Mouse (Mus musculus): Measurements from ENCODE around the gene Drap1. TPM values are rescaled to one million over a fixed set of nuclear protein-coding genes. Genes with fewer than 3 reads are reported as not detected.
"Not testable (repeated sequence)": the region's sequence is repeated elsewhere in the genome, so short reads cannot be mapped to it uniquely, and the experiment has no call there.

The Drap1 gene
- polyA plus RNA-seq, 1 experiment from 2014 or later: 198 TPM

DNA sequence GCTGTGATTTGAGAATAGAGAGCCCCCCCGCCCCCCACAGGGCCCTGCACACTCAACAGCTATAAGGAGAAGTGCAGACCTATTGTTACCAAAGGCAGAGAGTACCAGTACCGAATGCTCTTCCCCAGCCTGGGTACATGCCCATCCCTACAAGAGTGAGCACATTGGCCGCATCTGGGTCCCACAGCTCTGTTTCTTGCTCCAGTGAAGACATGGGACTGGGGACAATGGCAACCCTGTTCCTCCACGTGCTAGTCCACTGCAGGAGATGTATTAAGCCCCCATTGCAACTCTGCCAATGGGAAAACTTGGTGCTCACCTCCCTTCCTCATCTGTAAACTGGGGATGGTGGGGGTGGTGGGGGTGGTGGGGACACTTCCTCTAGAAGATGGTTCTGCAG, 10.9 kb downstream of the Drap1 start:
- H3K4me3 ChIP-seq (replicated peaks): no peak overlapping the region
- H3K4me1 ChIP-seq (replicated peaks): no peaks in the 10 kb centered on the region
- no peak overlapping the region for H3K27ac ChIP-seq
- H3K9ac ChIP-seq: no peak overlapping the region
- no peaks in the 10 kb centered on the region for H3K36me3 ChIP-seq
- H3K4me2 ChIP-seq (replicated peaks): no peak overlapping the region
- WGBS: 63% methylated on average over 4 of the region's 4 CpGs
- ATAC-seq: no peak
- no peaks in the 10 kb centered on the region for H3K27me3 ChIP-seq (replicated peaks)
- no peaks in the 10 kb centered on the region for H3K9me3 ChIP-seq

DNA sequence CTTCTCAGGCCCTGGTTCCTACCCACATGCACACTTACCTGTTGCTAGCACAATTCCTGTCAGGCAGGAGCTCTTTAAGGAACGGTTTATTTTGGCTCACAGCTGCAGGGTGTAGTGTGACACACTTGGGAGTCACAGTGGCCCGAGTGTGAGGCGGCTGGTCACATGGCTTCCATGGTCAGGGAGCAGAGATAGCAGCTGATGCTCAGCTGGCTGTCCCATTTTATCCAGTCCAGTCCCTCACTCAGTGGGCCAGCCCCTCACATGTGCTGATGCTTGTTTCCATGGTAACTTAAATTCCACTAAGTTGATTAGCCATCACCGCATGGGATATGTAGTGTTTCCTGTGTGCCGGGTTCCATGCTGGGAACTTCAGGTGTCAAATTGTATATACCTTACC, 12.8 kb downstream of the Drap1 start:
- no peaks in the 10 kb centered on the region for H3K9me3 ChIP-seq
- no peak overlapping the region for H3K4me2 ChIP-seq (replicated peaks)
- ATAC-seq: no peak
- no peaks in the 10 kb centered on the region for H3K36me3 ChIP-seq
- H3K27me3 ChIP-seq (replicated peaks): no peaks in the 10 kb centered on the region
- WGBS: 67% methylated on average over 5 of the region's 5 CpGs
- H3K4me1 ChIP-seq (replicated peaks): 0 out of 2 replicates have a peak, but pooled peaks cover 3% of the 10 kb centered on the region
- no peak overlapping the region for H3K4me3 ChIP-seq (replicated peaks)
- H3K27ac ChIP-seq: no peak overlapping the region
- no peak overlapping the region for H3K9ac ChIP-seq

DNA sequence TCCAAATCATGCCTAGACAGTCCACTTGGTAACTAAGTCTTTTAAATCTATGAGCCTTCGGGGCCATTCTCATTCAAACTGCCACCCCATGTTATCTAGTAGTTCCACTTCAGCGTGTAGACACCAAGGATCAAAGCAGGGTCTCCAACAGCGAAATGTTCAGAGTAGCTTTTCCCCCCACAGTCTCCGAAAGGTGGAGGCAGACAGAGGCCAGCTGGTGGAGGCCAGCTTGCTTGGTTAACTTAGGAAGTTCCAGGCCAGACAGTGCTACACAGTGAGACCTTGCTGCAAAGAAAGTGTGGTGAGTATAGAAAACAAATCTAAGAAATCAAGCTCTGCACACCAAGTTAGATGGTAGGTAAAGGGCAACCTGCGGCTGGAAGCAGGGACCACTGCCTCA, 14.1 kb downstream of the Drap1 start:
- WGBS: 79% methylated on average over 5 of the region's 5 CpGs

DNA sequence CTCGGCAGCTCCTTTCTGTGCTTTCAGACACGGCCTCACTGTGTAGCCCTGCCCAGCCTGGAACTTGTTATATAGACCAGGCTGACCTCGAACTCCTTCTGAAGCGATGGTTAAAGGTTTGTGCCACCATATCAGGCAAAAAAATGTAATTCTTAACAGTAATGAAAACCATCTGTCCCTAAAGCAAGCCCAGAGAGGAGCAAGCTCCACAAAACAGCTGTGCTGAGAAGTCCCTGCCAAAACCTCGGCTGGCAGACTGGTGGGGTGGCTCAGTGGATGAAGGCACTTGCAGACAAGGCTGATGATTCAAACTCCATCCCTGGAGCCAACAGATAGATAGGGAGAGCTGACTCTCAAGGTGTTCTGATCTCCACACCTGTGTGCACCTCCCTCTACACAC, 15.7 kb downstream of the Drap1 start:
- 0 out of 2 replicates have a peak, but pooled peaks cover 7% of the 10 kb centered on the region for H3K4me1 ChIP-seq (replicated peaks)
- H3K4me2 ChIP-seq (replicated peaks): no peak overlapping the region
- H3K27me3 ChIP-seq (replicated peaks): no peaks in the 10 kb centered on the region
- H3K4me3 ChIP-seq (replicated peaks): no peak overlapping the region
- H3K27ac ChIP-seq: no peak overlapping the region
- no peaks in the 10 kb centered on the region for H3K36me3 ChIP-seq
- no peak overlapping the region for H3K9ac ChIP-seq
- 76% methylated on average over 5 of the region's 5 CpGs for WGBS
- ATAC-seq: no peak
- no peaks in the 10 kb centered on the region for H3K9me3 ChIP-seq

More for the DNA sequence above, 14.1 kb downstream of the Drap1 start:
- Histone ChIP-seq H3K4me3 (replicated peaks) (no peak overlapping the region), H3K4me1 (replicated peaks) (0 out of 2 replicates have a peak, but pooled peaks cover 7% of the 10 kb centered on the region), H3K9me3 (no peaks in the 10 kb centered on the region), H3K4me2 (replicated peaks) (no peak overlapping the region), H3K27ac (no peak overlapping the region), H3K36me3 (no peaks in the 10 kb centered on the region), H3K27me3 (replicated peaks) (no peaks in the 10 kb centered on the region), H3K9ac (no peak overlapping the region)
- ATAC-seq: no peak

DNA sequence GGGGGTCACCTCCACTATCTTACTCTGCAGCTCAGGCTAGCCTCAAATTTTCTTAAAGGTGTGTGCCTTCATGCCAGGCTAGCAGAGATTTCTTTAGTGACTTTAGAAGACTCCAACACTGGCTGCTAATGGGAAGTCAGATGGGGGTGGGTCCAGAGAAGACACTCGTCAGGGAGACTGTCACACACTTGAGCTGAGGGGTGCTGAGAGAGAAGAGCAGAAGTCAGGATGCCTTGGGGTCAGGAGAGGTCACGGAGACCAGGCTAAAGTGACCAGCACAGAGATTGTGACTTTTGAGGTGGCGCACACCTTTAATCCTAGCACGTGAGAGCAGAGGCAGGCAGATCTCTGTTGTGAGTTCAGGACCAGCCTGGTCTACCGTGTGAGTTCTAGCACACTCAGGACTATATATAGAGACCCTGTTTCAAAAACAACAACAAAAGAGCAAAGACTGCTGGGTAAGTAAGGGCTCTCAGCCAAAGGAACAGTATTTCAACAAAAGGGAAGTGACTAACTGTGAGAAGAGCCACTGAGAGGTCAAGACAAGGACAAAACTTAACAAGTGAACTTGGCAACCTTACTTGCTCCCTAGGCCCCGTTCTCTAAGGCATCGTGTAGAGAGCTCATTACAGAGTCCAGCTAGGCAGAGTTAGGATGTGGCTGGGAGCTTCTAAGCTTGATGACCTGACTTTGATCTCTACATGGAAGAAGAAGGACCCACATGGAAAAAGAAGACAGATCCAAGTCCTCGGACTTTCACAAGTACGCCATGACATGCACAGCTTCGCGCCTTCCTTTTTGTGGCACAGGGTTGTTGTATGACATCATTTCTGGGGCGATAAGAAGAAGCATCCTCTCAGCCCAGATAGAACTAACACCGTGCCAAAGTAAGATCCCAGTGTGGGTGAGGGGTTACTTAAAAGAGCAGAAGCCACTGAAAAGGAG, 16.4 kb downstream of the Drap1 start:
- Histone ChIP-seq H3K36me3 (no peaks in the 10 kb centered on the region), H3K27ac (no peak overlapping the region), H3K4me1 (replicated peaks) (0 out of 2 replicates have a peak, but pooled peaks cover 7% of the 10 kb centered on the region), H3K4me2 (replicated peaks) (peak overlapping the region; percentile 58; the same call in 1 of the 2 replicates), H3K4me3 (replicated peaks) (no peak overlapping the region), H3K9ac (no peak overlapping the region), H3K9me3 (no peaks in the 10 kb centered on the region), H3K27me3 (replicated peaks) (no peaks in the 10 kb centered on the region)
- WGBS: 86% methylated on average over 13 of the region's 13 CpGs
- no peak for ATAC-seq

DNA sequence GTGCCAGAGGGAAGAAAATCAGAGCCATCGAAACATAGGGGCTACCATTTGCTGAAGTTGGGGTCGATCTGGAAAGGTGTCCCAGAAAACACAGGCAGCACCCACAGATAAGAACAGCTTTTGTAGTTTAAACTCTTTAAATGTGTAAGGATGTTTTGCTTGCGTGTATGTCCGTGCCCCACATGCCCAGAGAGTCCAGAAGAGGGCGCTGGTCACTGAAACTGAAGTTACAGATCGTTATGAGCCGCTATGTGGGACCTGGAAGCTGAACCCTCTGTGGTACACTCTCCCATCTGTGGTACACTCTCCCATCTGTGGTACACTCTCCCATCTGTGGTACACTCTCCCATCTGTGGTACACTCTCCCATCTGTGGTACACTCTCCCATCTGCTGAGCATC, 17.6 kb downstream of the Drap1 start:
- peak overlapping the region; percentile 52 for H3K4me3 ChIP-seq (replicated peaks)
- 11% methylated on average over 7 of the region's 7 CpGs for WGBS
- ATAC-seq: peak; percentile 66

DNA sequence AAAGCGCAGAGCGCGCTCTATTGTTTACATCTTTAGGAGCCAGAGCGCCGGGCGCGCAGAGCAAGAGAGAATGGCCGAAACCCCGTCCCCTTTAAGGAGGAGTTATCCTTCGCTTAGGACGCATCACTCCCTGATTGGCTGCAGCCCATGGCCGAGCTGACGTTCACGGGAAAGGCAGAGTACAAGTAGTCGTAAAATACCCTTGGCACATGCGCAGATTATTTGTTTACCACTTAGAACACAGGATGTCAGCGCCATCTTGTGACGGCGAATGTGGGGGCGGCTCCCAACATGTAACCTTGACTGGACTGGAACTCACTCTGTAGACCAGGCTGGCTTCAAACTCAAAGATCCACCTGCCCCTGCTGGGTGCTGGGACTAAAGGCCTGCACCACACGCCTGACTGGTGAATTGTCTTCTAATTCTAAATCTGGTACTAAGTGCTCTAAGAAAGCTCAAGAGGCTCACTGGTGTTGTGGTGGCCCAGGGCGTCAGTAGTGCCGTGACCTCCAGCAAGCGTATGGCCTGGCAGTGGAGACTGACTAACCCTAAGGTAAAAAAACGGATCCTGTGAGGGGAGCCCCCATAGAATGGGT, 18.1 kb downstream of the Drap1 start:
- ATAC-seq: peak; percentile 82
- not testable (repeated sequence) for H3K4me1 ChIP-seq (replicated peaks); H3K36me3 ChIP-seq; H3K9me3 ChIP-seq; H3K27me3 ChIP-seq (replicated peaks)
- Histone ChIP-seq H3K27ac (peak overlapping the region; percentile 91), H3K4me2 (replicated peaks) (peak overlapping the region; percentile 58), H3K4me3 (replicated peaks) (peak overlapping the region; percentile 52), H3K9ac (peak overlapping the region; percentile 65)
- 19% methylated on average over 24 of the region's 25 CpGs for WGBS

More for the DNA sequence above, 17.6 kb downstream of the Drap1 start:
- Histone ChIP-seq H3K4me2 (replicated peaks) (peak overlapping the region; percentile 58), H3K4me1 (replicated peaks) (0 out of 2 replicates have a peak, but pooled peaks cover 7% of the 10 kb centered on the region), H3K27me3 (replicated peaks) (no peaks in the 10 kb centered on the region), H3K9me3 (no peaks in the 10 kb centered on the region), H3K9ac (peak overlapping the region; percentile 65), H3K27ac (peak overlapping the region; percentile 91), H3K36me3 (no peaks in the 10 kb centered on the region)

DNA sequence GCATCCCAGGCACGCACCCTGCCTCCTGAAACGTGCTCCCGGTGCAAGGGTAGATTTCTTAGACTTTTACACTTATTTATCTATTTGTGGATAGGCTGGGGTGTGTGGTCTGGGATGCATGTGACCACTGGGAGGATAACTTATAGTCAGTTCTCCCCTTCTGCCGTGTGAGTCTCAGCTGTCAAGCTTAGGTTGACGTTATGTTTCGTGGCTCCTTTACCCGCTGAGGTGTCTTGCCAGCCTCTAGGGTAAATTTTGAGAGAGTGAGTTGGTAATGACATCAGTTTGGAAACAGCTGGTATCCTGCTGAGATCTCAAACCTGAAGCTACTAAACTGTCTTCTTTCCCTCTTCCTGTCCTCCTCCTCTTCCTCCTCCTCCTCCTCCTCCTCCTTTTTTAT, 18.9 kb downstream of the Drap1 start:
- ATAC-seq: no peak
- Histone ChIP-seq H3K4me3 (replicated peaks) (peak overlapping the region; percentile 31), H3K4me2 (replicated peaks) (peak overlapping the region; percentile 54), H3K27me3 (replicated peaks) (no peaks in the 10 kb centered on the region), H3K4me1 (replicated peaks) (0 out of 2 replicates have a peak, but pooled peaks cover 7% of the 10 kb centered on the region), H3K36me3 (no peaks in the 10 kb centered on the region), H3K9me3 (no peaks in the 10 kb centered on the region), H3K27ac (0 out of 2 replicates have a peak overlapping the region, but pooled peaks have one; percentile 8), H3K9ac (peak overlapping the region; percentile 43)
- 19% methylated on average over 7 of the region's 7 CpGs for WGBS

DNA sequence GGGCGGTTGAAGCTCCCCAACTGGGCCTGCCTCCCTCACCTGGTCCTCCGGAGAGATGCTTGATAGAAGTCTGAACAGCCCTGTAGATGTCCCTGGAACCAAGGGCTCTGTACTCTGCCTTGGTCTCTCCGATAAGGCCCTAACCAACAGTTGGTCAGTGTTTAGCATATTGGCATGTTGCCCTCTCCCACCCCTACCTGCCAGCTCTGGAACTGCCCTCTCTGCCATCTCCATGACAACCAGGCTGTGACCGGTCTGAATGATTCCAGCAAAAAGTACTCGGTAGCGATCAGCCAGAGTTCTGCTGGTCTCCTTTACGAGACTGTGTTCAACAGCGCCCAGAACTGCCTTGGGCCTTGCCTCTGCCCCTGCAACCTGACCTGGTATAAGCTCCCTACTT, 22.5 kb downstream of the Drap1 start, which contains the start of gene Tsga10ip:
Gene Tsga10ip, minus strand, starts transcription at position 234 of the 400 bp plus-strand sequence.
- H3K27me3 ChIP-seq (replicated peaks): no peaks in the 10 kb centered on the region
- H3K4me3 ChIP-seq (replicated peaks): no peak within 1 kb of the TSS
- no peak within 1 kb of the TSS for H3K9ac ChIP-seq
- 0 out of 2 replicates have a peak, but pooled peaks cover 4% of the 10 kb centered on the region for H3K4me1 ChIP-seq (replicated peaks)
- H3K9me3 ChIP-seq: no peaks in the 10 kb centered on the region
- H3K27ac ChIP-seq: no peak within 1 kb of the TSS
- ATAC-seq: no peak
- H3K4me2 ChIP-seq (replicated peaks): no peak within 1 kb of the TSS
- no peaks in the 10 kb centered on the region for H3K36me3 ChIP-seq
- 72% methylated on average over 8 of the region's 8 CpGs for WGBS

DNA sequence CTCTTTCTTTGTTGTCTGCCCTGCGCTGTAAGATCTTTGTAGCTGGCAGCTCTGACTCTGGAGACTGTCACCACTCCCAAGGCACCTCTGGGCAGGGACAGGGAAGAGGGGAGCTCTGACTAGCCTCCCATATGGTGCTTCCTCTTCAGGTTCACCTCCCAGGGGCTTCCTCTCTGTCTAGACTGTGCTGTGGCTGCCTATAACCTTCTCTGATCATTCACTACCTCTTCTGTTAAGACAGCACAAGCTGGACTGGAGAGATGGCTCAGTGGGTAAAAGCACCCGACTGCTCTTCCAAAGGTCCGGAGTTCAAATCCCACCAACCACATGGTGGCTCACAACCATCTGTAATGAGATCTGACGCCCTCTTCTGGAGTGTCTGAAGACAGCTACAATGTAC, 23.7 kb downstream of the Drap1 start:
- WGBS: 72% methylated on average over 4 of the region's 4 CpGs

DNA sequence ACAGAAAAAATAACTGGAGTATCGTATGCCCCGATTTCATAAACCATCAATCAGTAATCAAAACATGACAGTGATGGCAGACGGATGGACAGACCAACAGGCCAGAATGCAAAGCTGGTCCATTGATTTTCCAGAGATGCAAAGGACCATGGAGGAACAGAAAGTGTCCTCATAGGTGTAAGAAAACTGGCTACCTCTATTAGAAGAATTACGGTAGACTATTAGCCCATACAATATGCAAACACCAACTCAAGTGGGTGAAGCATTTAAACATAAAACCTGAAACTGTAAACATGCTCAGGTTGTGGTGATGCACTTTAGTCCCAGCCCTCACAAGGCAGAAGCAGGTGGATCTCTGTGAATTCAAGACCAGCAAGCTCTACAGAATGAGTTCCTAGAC, 29.4 kb downstream of the Drap1 start:
- no peaks in the 10 kb centered on the region for H3K9me3 ChIP-seq
- H3K9ac ChIP-seq: no peak overlapping the region
- H3K4me2 ChIP-seq (replicated peaks): no peak overlapping the region
- peaks cover 5% of the 10 kb centered on the region; the same call in 1 of the 2 replicates for H3K4me1 ChIP-seq (replicated peaks)
- no peak overlapping the region for H3K27ac ChIP-seq
- ATAC-seq: no peak
- H3K4me3 ChIP-seq (replicated peaks): no peak overlapping the region
- no peaks in the 10 kb centered on the region for H3K36me3 ChIP-seq
- H3K27me3 ChIP-seq (replicated peaks): no peaks in the 10 kb centered on the region
- WGBS: 66% methylated on average over 4 of the region's 4 CpGs

More for the DNA sequence above, 23.7 kb downstream of the Drap1 start:
- ATAC-seq; H3K27me3 ChIP-seq (replicated peaks); H3K27ac ChIP-seq; H3K4me1 ChIP-seq (replicated peaks); H3K36me3 ChIP-seq; H3K9me3 ChIP-seq; H3K4me3 ChIP-seq (replicated peaks); H3K9ac ChIP-seq; H3K4me2 ChIP-seq (replicated peaks): not testable (repeated sequence)

DNA sequence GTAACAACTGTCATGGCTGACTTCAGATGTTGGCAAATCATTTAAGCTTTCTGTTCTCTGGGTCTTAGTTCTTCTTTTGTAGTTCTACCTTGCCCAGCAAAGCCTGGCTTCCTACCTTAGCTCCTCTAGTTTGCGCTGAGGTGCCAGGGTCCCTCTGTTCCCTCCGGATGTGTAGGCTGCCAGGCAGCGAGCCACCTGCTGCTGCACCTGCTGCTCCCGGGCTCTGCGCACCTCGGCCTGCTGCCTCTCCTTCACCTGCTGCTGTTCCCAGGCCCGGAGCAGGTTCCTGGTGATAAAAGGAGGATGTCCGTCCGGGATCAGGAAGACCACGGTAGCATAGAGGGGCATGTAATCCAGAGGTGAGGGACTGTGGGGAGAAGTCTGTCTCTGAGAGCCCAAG, 30.6 kb downstream of the Drap1 start:
- no peak overlapping the region for H3K9ac ChIP-seq
- ATAC-seq: no peak
- WGBS: 53% methylated on average over 10 of the region's 10 CpGs
- no peaks in the 10 kb centered on the region for H3K36me3 ChIP-seq
- H3K4me1 ChIP-seq (replicated peaks): peaks cover 8% of the 10 kb centered on the region; the same call in 1 of the 2 replicates
- H3K4me2 ChIP-seq (replicated peaks): no peak overlapping the region
- H3K27me3 ChIP-seq (replicated peaks): no peaks in the 10 kb centered on the region
- no peaks in the 10 kb centered on the region for H3K9me3 ChIP-seq
- no peak overlapping the region for H3K27ac ChIP-seq
- H3K4me3 ChIP-seq (replicated peaks): no peak overlapping the region
